Mouse (Mus musculus) brain, adult 2 months (tissue): ENCODE measurements around the gene Adra1d.

ENCODE experiments used
- DNase-seq: peaks from one replicate; pipeline ENCODE4 v3.0.0; 2011; ENCODE audit warnings: low read depth, low spot score

The Adra1d gene

GRCm38 (mm10) chr2:131539780-131540179, 22.3 kb downstream of the Adra1d start:
- DNase-seq: peak; percentile 66

DNA sequence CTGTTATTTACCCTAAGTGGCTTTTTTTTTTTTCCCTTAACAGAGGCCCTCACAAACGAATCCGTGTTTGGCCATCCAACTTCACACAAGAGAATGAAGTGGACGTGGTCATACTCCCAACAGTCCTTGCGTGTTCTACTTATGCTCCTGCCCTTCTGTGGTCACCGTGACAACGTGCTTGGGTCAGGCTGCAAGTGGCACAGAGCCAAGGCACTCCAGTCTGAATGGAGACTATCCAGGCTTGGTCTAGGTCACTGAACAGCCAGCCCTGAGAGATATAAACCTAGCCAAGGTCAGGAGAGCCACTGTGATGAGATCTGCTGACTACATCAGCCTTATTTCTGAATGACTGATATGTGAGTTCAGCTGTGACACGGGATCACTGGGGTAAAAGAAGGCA, 23.7 kb downstream of the Adra1d start:
- peak; percentile 54 for DNase-seq

DNA sequence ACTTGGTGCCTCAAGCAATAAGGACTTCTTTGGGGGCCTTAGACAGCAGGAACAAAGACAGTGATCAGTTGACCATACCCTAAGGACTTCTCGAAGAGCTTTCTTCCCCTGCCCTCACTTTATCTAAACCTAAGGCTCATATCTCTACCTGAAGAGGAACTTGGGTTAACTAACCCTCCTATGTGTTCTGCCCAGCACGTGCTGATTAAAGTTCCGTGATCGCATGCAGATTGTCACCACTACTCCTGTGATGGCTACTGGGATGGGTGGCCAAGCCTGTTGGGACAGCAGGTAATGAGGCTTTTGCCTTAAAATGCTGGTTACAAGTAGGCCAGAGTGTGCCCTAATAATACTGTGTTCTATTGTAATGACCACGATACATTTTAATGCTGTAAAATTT, 26.9 kb downstream of the Adra1d start:
- DNase-seq: no peak

GRCm38 (mm10) chr2:131531271-131531670, 30.8 kb downstream of the Adra1d start:
- DNase-seq: no peak

DNA sequence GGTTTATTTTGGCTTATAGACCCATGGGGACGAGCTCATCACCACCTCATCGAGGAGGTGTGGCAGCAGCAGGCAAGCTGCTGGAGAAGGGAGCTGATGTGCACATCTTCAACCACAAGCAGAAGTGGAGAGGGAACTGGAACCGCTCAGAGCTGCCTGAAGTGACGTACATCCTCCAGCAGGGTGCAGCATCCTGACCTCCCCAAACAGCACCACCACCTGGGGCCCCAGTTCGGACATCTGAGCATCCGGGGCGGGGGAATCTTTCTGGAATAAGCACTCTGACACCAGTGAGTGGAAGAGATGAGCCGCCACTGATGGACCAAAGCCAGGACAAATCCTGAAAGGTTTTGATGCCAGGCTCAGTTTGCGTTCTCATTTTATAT, 31.5 kb downstream of the Adra1d start:
- peak; percentile 80 for DNase-seq

- peak; percentile 85 for DNase-seq
Observed at GRCm38 (mm10) chr2:131529898-131530622, 32.0 kb downstream of the Adra1d start.

DNA sequence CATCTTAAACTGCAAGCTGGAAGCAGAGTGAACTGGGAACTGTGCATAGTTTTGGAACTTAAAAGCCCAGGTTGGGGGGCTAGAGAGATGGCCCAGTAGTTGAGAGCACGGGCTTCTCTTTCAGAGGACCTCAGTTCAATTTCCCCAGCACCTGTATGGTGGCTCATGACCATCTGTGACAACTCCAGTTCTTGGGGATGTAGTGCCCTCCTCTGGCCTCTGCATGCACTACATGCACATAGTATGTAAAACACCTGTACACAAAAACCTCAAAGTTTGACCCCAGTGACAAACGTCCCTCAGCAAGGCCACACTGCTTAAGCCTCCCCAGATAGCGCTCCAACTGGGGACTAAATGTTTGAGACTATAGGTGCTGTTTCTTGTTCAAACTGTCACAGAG, 35.0 kb downstream of the Adra1d start:
- DNase-seq: peak; percentile 66

DNA sequence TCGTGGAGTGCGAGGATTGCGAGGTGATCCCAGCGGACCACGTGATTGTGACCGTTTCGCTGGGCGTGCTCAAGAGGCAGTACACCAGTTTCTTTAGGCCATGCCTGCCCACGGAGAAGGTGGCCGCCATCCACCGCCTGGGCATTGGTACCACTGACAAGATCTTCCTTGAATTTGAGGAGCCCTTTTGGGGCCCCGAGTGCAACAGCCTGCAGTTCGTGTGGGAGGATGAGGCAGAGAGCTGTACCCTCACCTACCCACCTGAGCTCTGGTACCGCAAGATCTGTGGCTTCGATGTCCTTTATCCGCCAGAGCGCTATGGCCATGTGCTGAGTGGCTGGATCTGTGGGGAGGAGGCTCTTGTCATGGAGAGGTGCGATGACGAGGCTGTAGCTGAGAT, 41.3 kb downstream of the Adra1d start:
- DNase-seq: no peak

GRCm38 (mm10) chr2:131518790-131519189, 43.3 kb downstream of the Adra1d start:
- DNase-seq: no peak

DNA sequence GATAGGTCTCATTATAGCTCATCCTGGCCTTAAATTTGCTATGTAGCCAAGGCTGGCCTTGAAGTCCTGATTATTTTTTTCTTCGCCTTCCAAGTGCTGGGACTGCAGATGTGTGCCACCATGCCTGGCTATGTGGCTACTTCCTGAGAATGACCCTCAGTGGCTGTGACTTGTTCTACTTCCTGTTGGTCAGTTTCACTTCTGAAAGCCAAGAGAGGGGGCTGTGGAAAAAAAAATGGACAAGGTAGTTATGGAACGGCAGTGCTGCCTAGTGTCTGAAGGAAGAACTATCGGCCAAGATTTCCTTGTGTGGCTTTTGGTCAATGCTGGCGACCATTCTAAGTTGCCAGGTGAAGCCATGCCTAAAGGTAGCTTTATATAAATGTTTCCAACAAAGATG, 44.5 kb downstream of the Adra1d start:
- DNase-seq: no peak

- DNase-seq: peak; percentile 46
Observed at GRCm38 (mm10) chr2:131514055-131514621, 47.9 kb downstream of the Adra1d start.

DNA sequence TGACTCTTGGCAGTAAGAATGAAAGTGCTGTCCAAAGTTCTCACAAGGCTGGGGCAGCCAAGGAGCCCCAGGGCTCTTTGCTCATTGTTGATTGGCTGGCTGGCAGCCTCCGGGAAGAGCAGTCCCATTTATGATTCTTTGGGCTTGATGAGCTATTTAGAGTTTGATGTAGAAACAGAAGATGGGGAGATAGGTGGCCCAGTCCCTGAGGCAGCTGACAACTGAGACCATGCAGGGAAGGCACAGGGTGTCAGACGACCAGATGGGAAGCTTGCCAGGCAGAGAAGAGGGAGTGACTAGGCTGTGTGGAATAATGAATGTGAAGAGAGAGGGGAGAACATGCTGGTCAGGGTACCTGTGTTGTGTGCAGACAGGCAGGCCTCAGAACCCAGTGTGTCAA, 48.6 kb downstream of the Adra1d start:
- peak; percentile 51 for DNase-seq

DNA sequence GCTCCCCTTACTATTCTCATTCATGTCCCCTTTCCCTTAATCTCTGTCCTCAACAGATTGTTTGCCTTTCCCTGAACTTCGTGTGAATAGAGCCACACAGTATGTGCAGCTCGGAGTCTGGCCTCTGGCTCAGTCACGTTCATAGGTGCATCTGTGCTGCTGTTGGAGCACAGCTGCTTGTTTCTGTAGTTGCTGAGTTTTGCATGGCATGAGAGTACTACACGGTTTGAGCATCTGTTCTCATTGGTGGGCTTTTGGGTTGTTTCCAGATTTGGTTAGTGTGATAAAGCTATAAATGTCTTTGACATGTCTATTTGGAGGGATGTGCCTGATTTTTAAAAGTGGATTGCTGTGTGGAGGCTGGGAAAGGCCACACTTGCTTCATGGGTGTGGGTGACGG, 51.6 kb downstream of the Adra1d start:
- no peak for DNase-seq

DNA sequence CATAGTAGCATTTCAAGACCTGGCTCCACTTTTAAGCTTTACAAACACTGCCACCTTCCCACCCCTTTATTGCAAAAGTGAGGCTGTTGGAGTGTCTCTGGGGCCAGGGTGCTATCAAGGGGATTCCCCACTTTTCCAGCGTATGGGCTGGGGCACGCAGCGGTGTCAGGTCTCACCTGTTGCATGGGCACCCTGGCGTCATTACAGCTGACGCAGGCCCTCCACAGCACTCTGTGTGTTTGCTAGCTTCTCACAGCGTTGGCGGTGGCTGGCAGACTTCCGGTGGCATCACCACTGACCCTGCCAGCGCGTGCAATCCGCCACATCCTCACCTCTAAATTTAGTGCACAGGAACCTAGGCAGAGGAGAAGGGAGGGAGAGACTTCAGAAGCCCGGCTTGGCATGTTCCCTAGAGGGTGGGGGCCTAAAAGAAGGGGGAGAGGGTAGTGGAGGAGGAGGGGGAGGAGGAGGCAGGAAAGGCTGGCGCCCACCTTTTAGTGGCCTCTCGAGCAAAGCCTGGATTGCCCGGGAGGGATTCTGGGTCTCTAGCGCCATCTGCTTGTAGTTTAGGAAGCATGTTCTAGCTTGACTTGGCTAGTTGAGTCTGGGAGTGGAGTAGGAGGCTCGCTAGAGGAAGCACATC, 52.3 kb downstream of the Adra1d start:
- DNase-seq: peak; percentile 88

GRCm38 (mm10) chr2:131508501-131508900, 53.6 kb downstream of the Adra1d start:
- DNase-seq: peak; percentile 54

DNA sequence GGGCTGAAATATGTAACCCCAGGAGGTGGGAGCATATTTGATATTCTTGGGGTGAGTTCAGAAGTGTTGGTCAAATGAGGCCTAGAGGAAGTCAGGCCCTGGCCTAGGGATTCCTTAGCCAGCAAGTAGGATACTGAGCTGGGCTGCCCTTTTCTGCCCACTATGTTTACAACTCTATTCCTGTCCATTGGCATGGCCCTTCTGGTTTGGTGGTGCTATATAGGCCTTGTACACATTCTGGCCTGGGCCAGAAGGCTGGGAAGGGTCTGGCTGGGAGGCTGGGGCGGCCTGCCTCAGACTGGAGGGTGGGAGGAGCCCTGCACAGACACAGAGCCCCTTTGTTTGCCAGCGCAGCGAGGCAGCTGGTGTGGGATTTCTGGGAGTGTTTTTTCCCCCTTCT, 55.7 kb downstream of the Adra1d start:
- DNase-seq: peak; percentile 61

- DNase-seq: no peak
Observed at GRCm38 (mm10) chr2:131505431-131505830, 56.7 kb downstream of the Adra1d start.

- DNase-seq: no peak
Observed at GRCm38 (mm10) chr2:131502561-131502960, 59.5 kb downstream of the Adra1d start.

DNA sequence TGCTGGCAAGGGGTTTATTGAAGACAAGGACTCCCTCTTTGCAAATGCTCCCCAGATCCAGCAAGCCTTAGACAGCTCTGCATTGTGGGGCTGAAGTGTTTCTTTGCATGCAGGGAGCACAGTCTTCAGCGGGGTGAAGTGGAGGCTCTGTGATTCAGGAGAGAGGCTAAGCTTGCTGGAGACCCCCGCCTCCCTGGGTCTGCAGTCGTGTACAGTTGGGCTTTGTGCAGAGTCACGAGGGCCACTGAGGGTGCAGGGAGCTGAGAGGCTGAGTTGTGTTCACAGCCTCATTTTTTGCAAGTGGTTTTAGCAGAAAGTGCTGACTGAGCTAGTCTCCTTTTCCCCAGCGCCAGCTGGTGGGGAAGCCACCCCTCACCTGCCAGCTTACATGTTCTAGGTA, 60.2 kb downstream of the Adra1d start:
- DNase-seq: peak; percentile 56

DNA sequence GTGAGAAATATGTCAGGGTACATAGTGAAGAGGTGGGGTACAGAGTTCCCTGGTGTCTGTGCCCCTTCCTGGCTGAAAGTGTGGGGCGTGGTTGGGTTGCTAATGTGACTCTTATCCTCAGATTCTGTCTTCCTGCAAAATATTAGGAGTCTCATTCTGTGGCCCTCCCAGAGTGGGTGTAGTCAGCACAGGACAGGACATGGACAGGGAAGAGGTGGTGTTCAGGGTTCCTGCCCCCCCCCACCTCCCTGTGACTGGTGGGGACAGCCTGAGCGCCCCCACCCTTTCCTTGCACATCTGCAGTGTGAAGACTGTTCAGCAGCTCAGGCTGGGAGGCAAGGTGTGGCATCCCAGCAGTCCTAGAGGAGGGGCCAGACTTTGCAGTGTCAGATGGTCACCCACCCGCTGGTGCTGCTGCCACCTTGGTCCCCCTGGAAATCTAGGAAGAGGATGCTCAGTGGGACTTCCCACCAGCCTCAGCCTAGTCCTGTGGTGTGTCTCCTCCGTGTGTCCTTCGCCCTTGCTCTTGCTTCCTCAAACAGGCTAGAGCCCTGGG, 62.7 kb downstream of the Adra1d start:
- DNase-seq: no peak

DNA sequence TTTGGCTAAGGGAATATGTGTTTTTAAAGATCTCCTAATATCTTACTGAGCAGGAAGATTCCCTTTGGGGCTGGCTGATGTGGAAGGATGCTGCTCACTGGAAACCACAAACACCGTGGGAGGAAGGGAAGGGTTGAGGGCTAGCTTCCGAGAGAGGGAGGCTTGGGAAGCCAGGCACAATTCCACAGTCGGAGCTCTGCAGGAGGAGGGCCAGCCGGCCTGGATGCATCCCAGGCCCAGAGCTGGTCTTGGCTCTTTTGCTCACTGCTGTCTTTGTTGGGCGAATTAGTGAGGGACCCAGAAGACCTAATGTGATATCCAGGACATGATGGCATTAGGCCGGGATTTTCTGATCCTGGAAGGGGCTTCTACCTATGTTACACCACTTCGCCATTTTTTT, 63.9 kb downstream of the Adra1d start:
- DNase-seq: peak; percentile 63

GRCm38 (mm10) chr2:131497224-131497856, 64.7 kb downstream of the Adra1d start:
- DNase-seq: no peak
